Mouse (Mus musculus) megakaryocyte progenitor cell, adult 5-6 weeks (primary cell): ENCODE data around the gene Olfr691. TPM values are rescaled to one million over a fixed set of nuclear protein-coding genes. Genes with fewer than 3 reads are reported as not detected.
"Not testable (repeated sequence)": the region's sequence is repeated elsewhere in the genome, so short reads cannot be mapped to it uniquely, and the experiment has no call there.

Experiments
- ATAC-seq: replicated peaks from 2 replicates; pipeline ENCODE4 v1.8.0; 2016; ENCODE audit warnings: mild to moderate bottlenecking, moderate TSS enrichment, inconsistent platforms; ENCODE audit not compliant: poor library complexity
- total RNA-seq, 2 experiments: library from RNA; stranded (forward) in 1 of 2; stranded (reverse) in 1 of 2; fragments of 157-497, 149-512 nt in 1 of 2; fragments of 200-1000 nt in 1 of 2; gene quantifications; 2 replicates each; pipeline versions ENCODE4 v1.2.3 to v1.2.4; 2015 to 2017

Gene Olfr691
- not detected in 2 replicates for total RNA-seq (2015)
- not detected in 2 replicates for total RNA-seq (2017)

DNA sequence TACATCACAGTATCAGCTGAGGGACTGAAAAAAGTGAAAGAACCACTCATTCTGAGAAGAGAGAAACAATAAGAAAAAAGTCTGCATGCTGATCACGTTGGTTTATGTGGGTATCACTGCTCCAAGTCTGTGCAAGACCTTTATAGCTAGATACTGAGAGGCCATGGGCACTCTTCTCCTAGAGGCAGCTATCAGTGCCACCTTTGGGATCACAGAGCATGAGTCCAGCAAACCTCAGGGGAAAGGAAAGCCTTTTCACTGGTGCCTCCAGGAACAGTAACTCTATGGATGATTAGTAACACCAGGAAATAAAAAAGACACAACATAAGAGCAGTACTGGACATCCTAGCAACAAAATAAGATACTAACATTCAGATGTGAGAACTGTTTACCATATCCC lies at the start of gene Olfr691:
Olfr691 (minus strand) TSS at position 101 of the 400 bp plus-strand sequence.
- ATAC-seq = no peak

DNA sequence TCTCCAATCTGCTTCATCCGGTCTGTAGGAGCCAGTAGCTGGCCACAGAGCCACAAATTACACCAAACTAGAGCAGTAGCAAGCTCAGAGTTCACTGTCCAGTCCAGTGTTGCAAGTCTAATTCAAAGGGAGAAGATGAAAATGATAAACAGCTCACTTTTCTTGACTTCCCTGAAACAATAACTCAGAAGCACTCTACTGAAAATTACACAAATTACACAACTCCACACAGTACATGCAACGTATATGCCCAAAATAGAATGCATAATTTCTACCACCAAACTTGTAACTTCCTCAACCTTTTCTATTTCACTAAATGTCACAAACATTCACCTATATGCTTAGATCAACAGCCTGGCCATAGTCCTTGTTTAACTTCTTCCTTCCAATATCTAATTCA lies 48.2 kb upstream of the Olfr691 start:
- ATAC-seq = peak; percentile 59

DNA sequence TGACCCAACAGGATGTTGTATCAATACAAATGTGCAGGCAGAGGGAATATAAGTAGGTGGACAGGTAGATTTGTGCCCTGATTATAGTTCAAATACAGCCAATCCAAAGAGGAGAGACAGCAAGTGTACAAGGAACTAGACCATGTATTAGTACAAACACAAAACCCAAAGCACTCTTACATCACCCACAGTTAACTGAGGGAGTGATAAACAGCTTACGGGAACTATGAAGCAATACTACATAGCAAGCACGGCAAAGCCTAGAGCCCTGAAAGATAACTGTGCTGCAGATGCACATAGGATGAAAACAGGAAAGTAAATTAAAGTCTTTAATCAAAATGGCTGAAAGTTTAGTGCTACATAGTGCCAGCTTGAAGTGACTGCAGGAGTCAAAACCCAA lies 45.6 kb upstream of the Olfr691 start:
- peak; percentile 80 for ATAC-seq

DNA sequence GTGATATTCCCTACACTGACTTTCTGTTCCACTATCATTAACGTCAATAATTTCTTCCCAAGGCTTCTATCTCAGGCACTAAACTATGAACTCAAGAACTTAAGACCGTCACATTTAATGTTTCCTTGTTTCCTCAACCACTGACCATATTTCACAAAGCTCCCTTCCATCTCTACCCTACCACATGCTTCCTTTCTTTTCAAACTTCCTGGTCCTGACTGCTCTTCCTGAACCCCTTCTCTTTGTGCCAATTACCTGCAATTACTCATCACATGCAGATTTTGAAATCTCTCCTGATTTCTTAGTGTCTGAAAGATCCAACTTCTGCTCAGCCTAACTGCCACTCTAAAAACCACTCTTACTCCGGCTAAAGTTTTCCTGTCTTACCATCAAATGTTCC lies 38.3 kb upstream of the Olfr691 start:
- peak; percentile 75 for ATAC-seq

DNA sequence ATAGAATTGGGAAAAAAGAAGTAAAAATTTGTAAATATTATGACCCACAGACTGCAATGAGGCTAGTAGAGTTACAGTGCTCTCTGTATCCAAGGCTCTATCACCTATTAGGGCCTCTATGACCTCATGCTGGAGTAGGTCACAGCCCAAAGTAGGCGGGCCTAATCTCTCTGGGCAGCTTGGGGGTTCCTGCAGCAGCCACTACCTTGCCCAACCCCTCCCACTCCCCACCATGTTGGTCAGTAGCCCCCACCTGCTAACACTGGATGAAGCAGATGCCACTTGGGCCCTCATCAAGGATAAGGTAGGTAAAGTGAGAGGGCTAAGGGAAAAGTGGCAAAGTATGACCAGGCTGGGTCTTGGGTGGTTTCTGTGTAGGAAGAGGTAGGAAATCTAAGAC lies 32.8 kb upstream of the Olfr691 start, which contains the start of gene Gm5901:
Gm5901 (plus strand) TSS at position 173 of the 400 bp plus-strand sequence.
- ATAC-seq = no peak

DNA sequence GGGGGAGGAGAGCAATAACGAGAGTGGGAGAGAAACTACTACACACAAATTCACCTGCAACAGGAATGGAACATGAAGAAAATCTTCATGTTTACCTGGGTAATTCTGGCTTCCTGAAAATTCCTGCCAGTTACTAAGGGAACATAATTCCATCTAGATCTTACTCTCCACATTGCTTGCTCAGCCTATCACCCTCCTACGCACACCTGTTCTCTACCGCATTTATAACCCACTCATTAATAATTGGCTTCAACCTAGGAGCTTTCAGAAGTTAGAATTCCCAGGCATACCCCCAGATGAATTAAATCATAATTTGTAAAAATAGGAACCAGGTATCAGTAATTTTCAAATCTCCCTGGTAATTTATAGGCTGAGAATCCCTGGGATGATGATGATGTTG lies 31.9 kb upstream of the Olfr691 start:
- ATAC-seq = no peak

DNA sequence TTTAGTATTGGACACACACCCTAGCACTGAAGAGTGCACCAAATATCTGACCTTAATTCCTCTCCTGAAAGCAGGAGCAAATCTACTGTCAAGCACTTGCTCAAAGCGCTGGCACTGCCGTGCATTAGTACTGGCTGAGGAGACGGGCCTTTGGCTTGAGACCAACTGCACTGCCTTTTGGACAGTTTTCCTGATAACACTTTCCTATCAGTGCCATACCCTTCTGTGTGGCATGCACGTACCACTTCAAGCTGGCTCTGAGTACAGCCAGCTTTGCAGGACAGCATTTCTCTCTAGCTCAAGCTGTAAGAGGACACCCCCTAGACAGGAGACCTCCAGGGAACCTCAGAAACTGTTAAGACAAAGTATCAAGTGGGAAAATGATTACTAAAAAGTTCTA lies 31.4 kb upstream of the Olfr691 start:
- ATAC-seq = peak; percentile 71

DNA sequence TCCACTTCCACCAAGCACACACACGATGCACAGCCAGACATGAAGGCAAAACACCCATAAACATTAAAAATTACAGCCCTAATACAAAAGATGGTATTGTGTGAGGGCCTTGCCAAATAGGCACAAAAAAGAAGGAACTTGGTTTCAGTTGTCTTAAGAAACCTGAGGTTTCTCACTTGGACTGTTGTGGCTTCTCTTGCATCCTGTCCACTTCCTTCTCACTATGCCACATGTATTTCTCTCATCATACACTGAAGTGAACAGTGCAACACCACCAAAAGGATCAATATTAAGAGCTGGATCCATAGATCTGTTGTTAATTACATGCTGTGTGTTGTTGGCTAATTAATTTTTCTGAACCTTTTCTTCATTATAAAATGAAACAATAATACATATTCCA lies 30.8 kb upstream of the Olfr691 start:
- ATAC-seq = peak; percentile 85

DNA sequence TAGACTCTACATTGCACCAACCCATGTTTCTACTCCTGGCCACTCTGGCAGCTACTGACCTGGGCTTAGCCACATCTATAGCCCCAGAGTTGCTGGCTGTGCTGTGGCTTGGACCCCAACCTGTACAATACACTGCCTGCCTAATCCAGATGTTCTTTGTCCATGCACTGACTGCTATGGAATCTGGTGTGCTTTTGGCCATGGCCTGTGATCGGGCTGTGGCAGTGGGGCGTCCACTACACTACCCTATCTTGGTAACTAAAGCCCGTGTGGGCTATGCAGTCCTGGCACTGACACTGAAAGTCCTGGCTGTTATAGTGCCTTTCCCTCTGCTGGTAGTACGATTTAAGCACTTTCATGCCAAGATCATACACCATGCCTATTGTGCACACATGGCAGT lies 26.5 kb upstream of the Olfr691 start:
- ATAC-seq = no peak

DNA sequence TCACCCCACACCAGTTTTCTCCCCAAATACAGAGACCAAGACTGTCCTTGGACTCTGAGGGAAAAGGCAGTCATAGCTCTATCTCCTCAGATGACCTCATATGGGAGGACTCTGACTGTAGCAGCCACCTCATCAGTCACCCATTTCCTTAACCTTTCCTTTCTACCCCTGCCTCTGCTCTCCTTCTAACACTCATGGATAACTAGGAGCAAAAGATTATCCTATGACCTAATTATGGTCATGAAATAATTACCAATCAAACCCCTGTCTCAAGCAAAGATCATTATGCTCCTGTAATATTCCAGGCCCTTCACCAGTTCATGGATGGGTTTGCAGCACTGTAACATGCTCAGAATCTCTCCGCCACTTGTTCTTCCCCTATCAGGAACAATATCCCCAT lies 25.9 kb upstream of the Olfr691 start, which contains the start of gene Olfr692:
Olfr692 (plus strand) TSS at position 301 of the 400 bp plus-strand sequence.
- ATAC-seq = no peak

DNA sequence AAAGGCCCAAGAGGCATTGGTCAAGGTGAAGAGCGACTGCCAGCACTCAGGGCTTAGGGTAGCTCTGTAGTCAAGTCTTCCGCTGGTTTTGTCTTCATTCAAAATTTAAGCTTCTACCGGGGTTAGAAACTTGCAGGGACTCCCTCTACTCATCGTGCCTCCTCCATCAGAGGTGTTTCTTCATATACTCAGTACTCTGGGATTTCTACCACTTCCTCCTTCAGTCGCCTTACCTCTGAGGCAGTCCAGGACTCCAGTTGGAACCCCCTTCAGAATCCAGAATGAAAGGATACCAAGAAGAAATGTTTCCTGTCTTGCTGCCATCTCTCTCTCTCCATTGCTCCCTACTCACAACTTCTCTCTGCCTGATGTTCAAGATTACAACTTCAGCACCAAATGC lies 25.2 kb upstream of the Olfr691 start:
- peak; percentile 56; the same call in 1 of the 2 replicates for ATAC-seq

DNA sequence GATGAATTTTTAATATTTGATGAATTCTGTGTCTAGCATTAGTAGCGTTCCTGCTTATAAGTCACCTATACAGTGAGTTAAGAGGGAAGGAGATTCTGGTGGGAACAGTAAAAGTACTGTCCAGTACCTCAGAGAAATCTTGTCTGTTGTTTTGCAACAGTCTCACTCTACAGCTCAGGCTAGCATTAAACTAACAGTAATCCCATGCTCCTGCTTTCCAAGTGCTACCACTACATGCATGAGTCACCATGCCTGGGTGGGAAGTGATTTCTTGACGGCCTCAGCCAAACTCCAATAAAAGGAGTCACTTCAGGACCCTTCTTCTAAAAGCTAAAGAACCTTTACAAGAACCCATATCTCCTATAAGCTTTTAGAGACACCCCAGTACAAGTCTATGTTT lies 19.6 kb upstream of the Olfr691 start:
- ATAC-seq = no peak

DNA sequence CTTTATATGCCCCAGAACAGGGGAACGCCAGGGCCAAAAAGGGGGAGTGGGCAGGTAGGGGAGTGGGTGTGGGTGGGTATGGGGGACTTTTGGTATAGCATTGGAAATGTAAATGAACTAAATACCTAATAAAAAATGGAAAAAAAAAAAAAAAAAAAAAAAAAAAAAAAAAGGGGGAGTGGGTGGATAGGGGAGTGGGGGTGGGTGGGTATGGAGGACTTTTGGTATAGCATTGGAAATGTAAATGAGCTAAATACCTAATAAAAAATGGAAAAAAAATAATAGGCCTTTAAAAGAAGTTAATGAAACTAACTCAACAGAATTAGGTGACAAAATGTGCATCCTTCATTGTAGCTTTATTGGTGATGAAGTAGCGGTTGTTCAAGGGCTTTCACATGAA lies 14.4 kb upstream of the Olfr691 start:
- not testable (repeated sequence) for ATAC-seq

DNA sequence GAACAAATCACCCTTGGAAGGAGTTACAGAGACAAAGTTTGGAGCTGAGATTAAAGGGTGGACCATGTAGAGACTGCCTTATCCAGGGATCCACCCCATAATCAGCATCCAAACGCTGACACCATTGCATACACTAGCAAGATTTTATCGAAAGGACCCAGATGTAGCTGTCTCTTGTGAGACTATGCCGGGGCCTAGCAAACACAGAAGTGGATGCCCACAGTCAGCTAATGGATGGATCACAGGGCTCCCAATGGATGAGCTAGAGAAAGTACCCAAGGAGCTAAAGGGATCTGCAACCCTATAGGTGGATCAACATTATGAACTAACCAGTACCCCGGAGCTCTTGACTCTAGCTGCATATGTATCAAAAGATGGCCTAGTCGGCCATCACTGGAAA lies 14.0 kb upstream of the Olfr691 start:
- ATAC-seq = not testable (repeated sequence)

DNA sequence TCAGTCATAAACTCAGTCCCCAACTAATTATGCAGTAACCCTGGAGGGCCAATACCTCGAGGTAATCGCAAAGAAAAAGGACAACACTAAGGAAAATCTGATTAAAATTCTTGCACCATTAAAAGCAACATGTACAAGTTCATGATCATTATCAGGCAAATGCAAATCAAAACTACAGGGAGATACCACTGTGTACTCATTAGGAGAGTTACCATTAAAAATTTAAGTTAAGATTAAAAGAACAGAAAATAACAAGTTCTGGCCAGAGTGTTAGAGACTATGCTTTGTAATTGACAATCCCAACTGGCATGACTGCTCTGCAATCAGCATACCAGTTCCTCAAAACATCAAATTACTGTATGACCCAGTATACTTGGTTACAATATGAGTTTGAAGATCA lies 682 bp upstream of the Olfr691 start:
- ATAC-seq = no peak

DNA sequence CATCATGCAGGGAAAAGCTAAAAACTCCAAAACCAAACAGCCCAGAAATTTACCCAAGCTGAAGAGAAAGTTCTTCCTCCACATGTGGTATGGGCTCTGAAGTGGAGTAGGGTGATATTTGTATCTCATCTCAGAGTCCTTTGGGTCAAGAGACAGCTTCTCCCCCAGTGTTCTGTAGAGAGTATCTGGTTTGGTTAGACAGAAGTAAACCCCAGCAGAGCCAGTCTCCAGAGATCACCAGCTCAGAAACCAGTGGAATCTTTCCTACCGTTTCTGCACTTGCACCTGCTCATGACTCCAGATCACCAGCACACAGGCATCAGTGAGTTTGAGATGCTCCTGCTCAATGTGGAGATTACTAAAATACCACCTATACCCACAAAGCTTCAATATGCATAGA lies 8.1 kb downstream of the Olfr691 start, which contains the start of gene Olfr690:
Olfr690 (minus strand) TSS at position 101 of the 400 bp plus-strand sequence.
- no peak for ATAC-seq

DNA sequence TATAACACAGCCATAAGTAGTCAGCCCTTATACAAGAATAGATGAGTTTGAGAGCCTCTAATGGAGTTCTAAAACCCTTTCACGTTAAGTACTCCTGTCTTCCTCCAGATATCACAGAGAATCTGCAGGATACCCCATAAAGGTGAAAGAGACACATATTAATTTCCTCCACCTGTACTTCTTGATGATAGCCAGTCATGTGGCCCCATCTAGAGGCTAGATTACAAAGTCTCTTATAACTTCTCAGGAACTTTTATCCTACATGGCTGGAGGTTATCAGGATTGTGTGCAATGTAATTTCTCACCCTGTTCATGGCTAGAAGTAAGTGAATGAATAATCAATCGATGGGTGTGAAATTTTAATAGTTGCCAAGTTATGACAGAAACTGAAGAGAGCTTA lies 16.8 kb downstream of the Olfr691 start:
- ATAC-seq = no peak

DNA sequence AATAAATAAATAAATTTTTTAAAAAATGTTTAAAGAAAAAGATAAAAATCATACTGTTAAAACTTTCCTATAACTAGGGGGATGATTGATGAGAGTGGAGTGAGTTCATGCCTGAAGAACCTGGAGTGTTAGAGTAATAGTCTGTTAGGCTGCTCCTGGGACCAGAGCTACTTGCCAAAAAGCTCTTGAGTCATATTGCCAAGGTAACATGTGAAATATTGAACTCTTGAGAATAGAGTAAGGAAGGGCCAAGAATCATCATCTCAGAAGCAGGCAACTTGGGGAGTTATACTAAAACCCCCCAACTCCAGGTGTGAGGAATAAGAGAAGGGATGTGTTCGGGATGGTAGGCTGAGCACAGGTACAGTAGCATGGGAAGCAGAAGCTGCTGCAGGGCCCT lies 31.2 kb downstream of the Olfr691 start, which contains the start of gene Olfr689:
Olfr689 (plus strand) TSS at position 301 of the 400 bp plus-strand sequence.
- ATAC-seq = no peak

DNA sequence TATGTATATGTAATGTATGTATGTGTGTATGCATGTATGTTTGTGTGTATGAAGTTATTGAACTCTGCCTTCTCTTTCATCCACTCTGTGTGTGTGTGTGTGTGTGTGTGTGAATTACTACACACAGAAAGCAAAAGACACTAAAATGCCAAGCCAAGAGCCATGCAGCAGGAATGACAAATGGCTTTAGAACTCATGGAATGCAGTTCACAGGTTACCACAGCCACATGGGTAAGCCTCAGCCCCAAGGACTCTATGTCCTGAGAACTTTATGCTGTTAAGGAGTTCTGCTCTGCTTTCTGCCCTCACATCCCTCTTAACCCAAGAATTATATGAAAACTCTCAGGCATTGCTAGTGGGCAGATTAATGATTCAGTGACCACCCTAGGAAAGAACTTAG lies 52.0 kb downstream of the Olfr691 start:
- ATAC-seq = no peak

DNA sequence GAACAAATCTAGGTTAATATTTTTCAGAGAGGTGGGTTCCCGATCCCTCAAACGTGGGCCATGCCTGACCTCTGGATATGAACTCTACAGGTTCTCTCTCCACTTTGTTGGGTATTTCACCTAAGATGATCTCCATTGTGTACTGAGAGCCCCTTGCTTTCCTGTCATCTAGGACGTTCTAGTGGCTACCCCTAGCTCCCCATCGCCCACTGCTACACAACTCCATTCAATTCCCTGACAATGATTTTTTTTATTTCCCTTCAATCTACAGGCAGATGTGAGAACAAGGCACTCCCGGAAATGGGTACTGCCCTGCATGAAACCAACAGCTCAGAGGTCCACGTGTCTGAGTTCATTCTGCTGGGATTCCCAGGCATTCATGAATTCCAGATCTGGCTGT lies 54.3 kb downstream of the Olfr691 start, which contains the start of gene Olfr688:
Olfr688 (plus strand) TSS at position 301 of the 400 bp plus-strand sequence.
- no peak for ATAC-seq
